Mouse (Mus musculus): Measurements from ENCODE around the gene Bicra. TPM values are rescaled to one million over a fixed set of nuclear protein-coding genes. Genes with fewer than 3 reads are reported as not detected.

Bicra gene
- 5.0 TPM for polyA plus RNA-seq (2017; shearing (Covaris generic))

GRCm38 (mm10) chr7:16047338-16048146 lies at the start of gene Bicra:
TSS of gene Bicra (minus strand) at chr7:16047921.

GRCm38 (mm10) chr7:16061219-16062098 lies 13.7 kb upstream of the Bicra start, which contains the start of gene Zfp541:
TSS of gene Zfp541 (plus strand) at chr7:16061814.

GRCm38 (mm10) chr7:15967312-15967711 lies 80.4 kb downstream of the Bicra start, which contains the start of gene Ehd2:
TSS of gene Ehd2 (minus strand) at chr7:15967567.

GRCm38 (mm10) chr7:15945721-15946536 lies 101.8 kb downstream of the Bicra start, which contains the start of gene Nop53:
TSS of gene Nop53 (minus strand) at chr7:15946074.

GRCm38 (mm10) chr7:15922220-15922773 lies 125.4 kb downstream of the Bicra start, which contains the start of gene Selenow:
TSS of gene Selenow (minus strand) at chr7:15922402.

Other genes starting within 250 kb of the Bicra start
- gene Obox6, start 208.2 kb downstream of the Bicra start, polyA plus RNA-seq (2017; shearing (Covaris generic)), result 0.57 TPM
- not detected for gene Crx, start 168.0 kb downstream of the Bicra start, polyA plus RNA-seq (2017; shearing (Covaris generic))
- gene Crxos, start 165.3 kb downstream of the Bicra start, polyA plus RNA-seq (2017; shearing (Covaris generic)), result 0.34 TPM
- 386 TPM for gene Selenow, start 125.5 kb downstream of the Bicra start, polyA plus RNA-seq (2017; shearing (Covaris generic))
- gene Nop53, start 101.8 kb downstream of the Bicra start, polyA plus RNA-seq (2017; shearing (Covaris generic)), result 611 TPM
- gene Ehd2, start 80.4 kb downstream of the Bicra start, polyA plus RNA-seq (2017; shearing (Covaris generic)), result 0.12 TPM
- 0.49 TPM for gene Zfp541, start 13.9 kb upstream of the Bicra start, polyA plus RNA-seq (2017; shearing (Covaris generic))
- 297 TPM for gene Napa, start 50.5 kb upstream of the Bicra start, polyA plus RNA-seq (2017; shearing (Covaris generic))
- gene Kptn, start 72.0 kb upstream of the Bicra start, polyA plus RNA-seq (2017; shearing (Covaris generic)), result 25.8 TPM
- gene Slc8a2, start 81.9 kb upstream of the Bicra start, polyA plus RNA-seq (2017; shearing (Covaris generic)), result not detected
- gene Meis3, start 127.2 kb upstream of the Bicra start, polyA plus RNA-seq (2017; shearing (Covaris generic)), result 44.3 TPM
- gene Dhx34, start 174.1 kb upstream of the Bicra start, polyA plus RNA-seq (2017; shearing (Covaris generic)), result 18.6 TPM
- not detected for gene C5ar2, start 196.2 kb upstream of the Bicra start, polyA plus RNA-seq (2017; shearing (Covaris generic))
- not detected for gene C5ar1, start 211.6 kb upstream of the Bicra start, polyA plus RNA-seq (2017; shearing (Covaris generic))
- gene Inafm1, start 225.7 kb upstream of the Bicra start, polyA plus RNA-seq (2017; shearing (Covaris generic)), result 2.8 TPM
- gene Ccdc9, start 238.9 kb upstream of the Bicra start, polyA plus RNA-seq (2017; shearing (Covaris generic)), result 97.9 TPM